Comparison of ENCODE assay signal across 26 mouse cellular contexts in the genomic region with DNA sequence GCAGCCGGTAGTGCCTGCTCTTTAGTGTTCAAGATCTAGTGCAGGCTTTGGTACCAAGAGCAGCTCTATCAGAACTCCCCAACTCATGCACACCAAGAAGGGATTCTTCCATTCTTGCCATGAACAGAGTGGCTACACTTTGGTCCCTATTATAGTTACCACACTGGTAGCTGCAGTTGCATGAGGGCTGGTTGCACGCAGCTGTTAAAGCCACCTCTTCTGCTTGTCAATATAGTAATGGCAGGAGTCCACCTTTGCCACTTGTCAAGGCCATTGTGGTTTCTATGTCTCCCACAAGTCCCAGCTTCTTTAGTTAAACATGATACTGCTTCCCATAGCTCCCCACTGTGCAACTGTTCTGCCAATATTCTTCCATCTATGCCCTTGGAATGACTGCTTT.
"Had no signal": no experiment of that assay in that cellular context is flagged by ENCODE, and none has a peak within 500 bp of the region (broad histone marks: within the 10 kb centered on the region; RNA-seq: fewer than 3 reads in every experiment).

No protein-coding gene starts in this region.

- H3K4me2 ChIP-seq: embryonic facial prominence, embryonic 12.5 days; embryonic facial prominence, embryonic 13.5 days; embryonic facial prominence, embryonic 15.5 days; forebrain, embryonic 12.5 days; forebrain, embryonic 13.5 days; forebrain, embryonic 15.5 days had no signal

- DNase-seq: cerebellum, adult 8-10 months; cerebellum, adult 9-10 months; cerebellum, adult 9-11 months; cerebellum, postnatal 10 days; cerebellum, postnatal 14 days; cerebellum, postnatal 25 days; cerebellum, postnatal 36 days; embryo, embryonic 11 days; forebrain, postnatal 0 days; gastrocnemius, adult 2 months; gastrocnemius, postnatal 10 days; gastrocnemius, postnatal 14 days; gastrocnemius, postnatal 25 days; gastrocnemius, postnatal 36 days; heart, adult 11 months; heart, adult 18-20 months; heart, adult 2 months had no signal

- H3K4me3 ChIP-seq: embryonic facial prominence, embryonic 10.5 days; embryonic facial prominence, embryonic 12.5 days; embryonic facial prominence, embryonic 13.5 days; embryonic facial prominence, embryonic 15.5 days; erythroblast, embryonic 14.5 days; forebrain, embryonic 10.5 days; forebrain, embryonic 12.5 days; forebrain, embryonic 13.5 days; forebrain, embryonic 15.5 days; gastrocnemius, adult 2 months; heart, adult 2 months had no signal

- H3K27me3 ChIP-seq: embryonic facial prominence, embryonic 12.5 days; embryonic facial prominence, embryonic 13.5 days; embryonic facial prominence, embryonic 15.5 days; forebrain, embryonic 12.5 days; forebrain, embryonic 13.5 days; forebrain, embryonic 15.5 days had no signal

- H3K36me3 ChIP-seq: embryonic facial prominence, embryonic 10.5 days; embryonic facial prominence, embryonic 12.5 days; embryonic facial prominence, embryonic 13.5 days; embryonic facial prominence, embryonic 15.5 days; forebrain, embryonic 10.5 days; forebrain, embryonic 12.5 days; forebrain, embryonic 15.5 days had no signal
